In the genomic region with DNA sequence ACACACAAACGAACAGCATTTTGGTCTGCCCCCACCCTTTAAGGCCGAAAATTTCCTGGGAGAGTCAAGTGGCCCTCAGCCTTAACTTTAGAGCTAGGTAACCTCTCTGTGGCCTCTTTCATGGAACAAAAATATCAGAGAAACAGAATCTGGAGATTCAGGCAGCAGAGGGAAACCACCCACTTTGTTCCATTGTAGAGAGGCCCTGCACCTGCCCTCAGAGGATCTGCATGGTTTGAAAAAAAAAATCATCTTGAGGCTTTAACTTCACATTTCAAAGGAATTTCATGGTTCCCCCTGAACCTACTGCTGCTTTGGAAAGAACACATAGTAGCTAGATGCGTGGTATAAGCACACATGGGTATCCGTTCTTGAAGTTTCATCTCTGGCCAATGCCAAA, we compare ENCODE assay signal across 23 mouse cellular contexts. TPM values are rescaled to one million over a fixed set of nuclear protein-coding genes. Genes with fewer than 3 reads are reported as not detected.
"Had no signal": no experiment of that assay in that cellular context is flagged by ENCODE, and none has a peak within 500 bp of the region (broad histone marks: within the 10 kb centered on the region; RNA-seq: fewer than 3 reads in every experiment).

No protein-coding gene starts in this region.

- DNase-seq: cerebellum, adult 9-10 months; cerebellum, adult 9-11 months; cerebellum, postnatal 14 days; forebrain, postnatal 0 days; gastrocnemius, adult 2 months; gastrocnemius, postnatal 10 days; gastrocnemius, postnatal 14 days; gastrocnemius, postnatal 25 days; gastrocnemius, postnatal 36 days; heart, adult 11 months; heart, adult 18-20 months; heart, adult 2 months had no signal

- H3K9me3 ChIP-seq: embryonic facial prominence, embryonic 10.5 days; embryonic facial prominence, embryonic 12.5 days; embryonic facial prominence, embryonic 13.5 days; embryonic facial prominence, embryonic 15.5 days; forebrain, embryonic 10.5 days; forebrain, embryonic 12.5 days; forebrain, embryonic 13.5 days; forebrain, embryonic 15.5 days had no signal

- H3K9ac ChIP-seq: embryonic facial prominence, embryonic 12.5 days; embryonic facial prominence, embryonic 15.5 days; forebrain, embryonic 12.5 days; forebrain, embryonic 13.5 days; forebrain, embryonic 15.5 days; forebrain, postnatal 0 days had no signal

- H3K4me3 ChIP-seq: erythroblast, embryonic 14.5 days; gastrocnemius, adult 2 months; heart, adult 2 months had no signal

- H3K27ac ChIP-seq: embryonic facial prominence, embryonic 10.5 days; embryonic facial prominence, embryonic 12.5 days; embryonic facial prominence, embryonic 13.5 days; embryonic facial prominence, embryonic 15.5 days; forebrain, embryonic 12.5 days; forebrain, embryonic 13.5 days; forebrain, embryonic 15.5 days; gastrocnemius, adult 2 months; heart, adult 2 months had no signal

- H3K36me3 ChIP-seq: embryonic facial prominence, embryonic 10.5 days; embryonic facial prominence, embryonic 12.5 days; embryonic facial prominence, embryonic 13.5 days; embryonic facial prominence, embryonic 15.5 days; forebrain, embryonic 10.5 days; forebrain, embryonic 12.5 days; forebrain, embryonic 15.5 days had no signal

- ATAC-seq: forebrain, embryonic 13.5 days; forebrain, embryonic 14.5 days; forebrain, embryonic 15.5 days; forebrain, embryonic 16.5 days; forebrain, postnatal 0 days had no signal

RNA-seq across cellular contexts. Expression of gene Stc2, which starts 2.3 kb away (rescaled TPM):
- polyA plus RNA-seq: erythroblast, embryonic 14.5 days had no signal
